Comparison of ENCODE assay signal across 35 mouse cellular contexts in genomic region chr11:61743768-61744167, GRCm38 (mm10). TPM values are rescaled to one million over a fixed set of nuclear protein-coding genes. Genes with fewer than 3 reads are reported as not detected.
DNase-seq lines count a peak whose midpoint lies in the region; TF ChIP-seq lines count a peak whose summit lies in the region.
"Had no signal": no experiment of that assay in that cellular context is flagged by ENCODE, and none has a peak within 500 bp of the region (broad histone marks: within the 10 kb centered on the region; RNA-seq: fewer than 3 reads in every experiment).

No protein-coding gene starts in this region.

- peak overlapping the region; percentile 36; the same call in 1 of the 2 replicates for H3K27ac ChIP-seq in layer of hippocampus, adult 2 months
- H3K27ac ChIP-seq in macrophage: peak overlapping the region; percentile 44
- H3K27ac ChIP-seq: heart, adult 2 months; heart, embryonic 13.5 days; kidney, embryonic 15.5 days; limb, embryonic 13.5 days; lung, embryonic 15.5 days; neural tube, embryonic 15.5 days; stomach, embryonic 15.5 days had no signal

- TF ChIP-seq CTCF in layer of hippocampus, adult 2 months (conservative IDR thresholded peaks at IDR 0.05): no peak
- no peak for TF ChIP-seq CTCF in brain, embryonic 14.5 days (IDR thresholded peaks at IDR 0.05; ENCODE audit: borderline replicate concordance, extremely low read depth, insufficient read depth, insufficient read length)

- 76% methylated on average over 3 of the region's 3 CpGs for WGBS in macrophage (ENCODE audit: missing documents)

- peaks cover 49% of the 10 kb centered on the region for H3K36me3 ChIP-seq in macrophage (ENCODE audit: inconsistent target)

- DNase-seq in embryo, embryonic 10 days (ENCODE audit: low spot score): peak; percentile 6
- DNase-seq in embryo, embryonic 9.5 days (ENCODE audit: extremely low spot score): no peak
- no peak for DNase-seq in layer of hippocampus, adult 2 months (ENCODE audit: low spot score in 2 of 2)
- no peak for DNase-seq in layer of hippocampus, adult 9-10 months (ENCODE audit: low spot score)
- peak; percentile 4 for DNase-seq in brain, embryonic 14.5 days (ENCODE audit: low read depth)
- no peak for DNase-seq in cerebellum, postnatal 25 days
- DNase-seq: adrenal gland, adult 8-10 months; cerebellum, adult 2 months; gastrocnemius, adult 2 months; gastrocnemius, postnatal 36 days; heart, adult 2 months; heart, postnatal 10 days; kidney, adult 18-20 months; kidney, postnatal 25 days; retina, postnatal 1 day; right cerebral cortex, postnatal 14 days; thymus, postnatal 14 days had no signal

- H3K79me2 ChIP-seq in macrophage (ENCODE audit: inconsistent target): no peaks in the 10 kb centered on the region

- no peak for TF ChIP-seq POLR2A in brain, embryonic 14.5 days (IDR thresholded peaks at IDR 0.05; ENCODE audit: borderline replicate concordance, extremely low read depth, insufficient read depth, insufficient read length, poor library complexity, severe bottlenecking)

- H3K4me3 ChIP-seq in layer of hippocampus, adult 2 months: no peak overlapping the region
- no peak overlapping the region for H3K4me3 ChIP-seq in macrophage (ENCODE audit: inconsistent target)
- H3K4me3 ChIP-seq: erythroblast, embryonic 14.5 days; gastrocnemius, adult 2 months; heart, adult 2 months; heart, embryonic 13.5 days; kidney, embryonic 15.5 days; limb, embryonic 13.5 days; lung, embryonic 15.5 days; neural tube, embryonic 15.5 days; stomach, embryonic 15.5 days had no signal

RNA-seq across cellular contexts. Expression of gene Prpsap2, which starts 18.1 kb away (rescaled TPM):
- total RNA-seq in layer of hippocampus, adult 2 months (2021): 10 to 100 TPM; 50.8 to 51.0 TPM
- 54.3 and 68.5 TPM in 2 replicates for polyA plus RNA-seq in brain, embryonic 14.5 days (2012; rRNA removed)
- 10 to 100 TPM in 25 of 26 experiments, 1 to 10 TPM in 1; 9.2 to 39.3 (median 20.2) TPM for total RNA-seq in macrophage (2018; cell fraction: chromatin; rRNA removed)
- 10 to 100 TPM; 17.3 to 34.8 (median 26.9) TPM for total RNA-seq in macrophage (2018; cell fraction: cytosol; rRNA removed)
- 10 to 100 TPM in 25 of 26 experiments, 1 to 10 TPM in 1; 9.6 to 40.0 (median 20.7) TPM for total RNA-seq in macrophage (2018; cell fraction: nucleus; rRNA removed)
- polyA plus RNA-seq in macrophage (2018): 24.2 to 42.5 TPM (median 30.8 TPM) in 3 replicates

RNA-seq across cellular contexts. Expression of gene Slc5a10, which starts 23.1 kb away (rescaled TPM):
- total RNA-seq in layer of hippocampus, adult 2 months (2021): under 1 TPM; 0.31 to 0.47 TPM
- polyA plus RNA-seq in brain, embryonic 14.5 days (2012; rRNA removed): 0.04 and 0.11 TPM in 2 replicates
- total RNA-seq in macrophage (2018; cell fraction: chromatin; rRNA removed): under 1 TPM in 1 of 26 experiments, not detected in 25; 0.33 TPM
- not detected for total RNA-seq in macrophage (2018; cell fraction: cytosol; rRNA removed)
- total RNA-seq in macrophage (2018; cell fraction: nucleus; rRNA removed): not detected
- not detected in 3 replicates for polyA plus RNA-seq in macrophage (2018)
- total RNA-seq: G1E; gastrocnemius, adult 2 months; gastrocnemius, postnatal 36 days; heart, adult 2 months; heart, postnatal 10 days; hematopoietic stem cell, adult 5-6 weeks; megakaryocyte, adult 5-6 weeks had no signal
- polyA plus RNA-seq: erythroblast, embryonic 14.5 days; forebrain, embryonic 11.5 days; forebrain, embryonic 16.5 days; G1E; heart, adult 2 months; intestine, embryonic 14.5 days; liver, embryonic 11.5 days; liver, embryonic 16.5 days; lung, embryonic 15.5 days; midbrain, embryonic 14.5 days; neural tube, embryonic 15.5 days; small intestine, adult 2 months; stomach, embryonic 15.5 days had no signal

RNA-seq across cellular contexts. Expression of gene Fam83g, which starts 59.9 kb away (rescaled TPM):
- not detected for total RNA-seq in layer of hippocampus, adult 2 months (2021)
- polyA plus RNA-seq in brain, embryonic 14.5 days (2012; rRNA removed): 0.42 and 0.55 TPM in 2 replicates
- total RNA-seq in macrophage (2018; cell fraction: chromatin; rRNA removed): 1 to 10 TPM in 5 of 26 experiments, under 1 TPM in 9, not detected in 12; 0.11 to 3.2 (median 0.45) TPM
- total RNA-seq in macrophage (2018; cell fraction: cytosol; rRNA removed): under 1 TPM in 19 of 26 experiments, not detected in 7; 0.03 to 0.85 (median 0.06) TPM
- 1 to 10 TPM in 3 of 26 experiments, under 1 TPM in 8, not detected in 15; 0.12 to 1.3 (median 0.36) TPM for total RNA-seq in macrophage (2018; cell fraction: nucleus; rRNA removed)
- polyA plus RNA-seq in macrophage (2018): 0.26 TPM in 1 of 3 replicates, not detected in the others
- total RNA-seq: megakaryocyte, adult 5-6 weeks had no signal
- polyA plus RNA-seq: G1E had no signal

Comparison
In these comparisons a context has a peak if more than half of its experiments do, and no peak if none do; other contexts are left out.
1. DNase-seq: peak in embryo, embryonic 10 days (single experiment) and brain, embryonic 14.5 days (single experiment); none in embryo, embryonic 9.5 days (single experiment), layer of hippocampus, adult 2 months (0 of 2), layer of hippocampus, adult 9-10 months (single experiment) and cerebellum, postnatal 25 days (0 of 2).